In the genomic region with DNA sequence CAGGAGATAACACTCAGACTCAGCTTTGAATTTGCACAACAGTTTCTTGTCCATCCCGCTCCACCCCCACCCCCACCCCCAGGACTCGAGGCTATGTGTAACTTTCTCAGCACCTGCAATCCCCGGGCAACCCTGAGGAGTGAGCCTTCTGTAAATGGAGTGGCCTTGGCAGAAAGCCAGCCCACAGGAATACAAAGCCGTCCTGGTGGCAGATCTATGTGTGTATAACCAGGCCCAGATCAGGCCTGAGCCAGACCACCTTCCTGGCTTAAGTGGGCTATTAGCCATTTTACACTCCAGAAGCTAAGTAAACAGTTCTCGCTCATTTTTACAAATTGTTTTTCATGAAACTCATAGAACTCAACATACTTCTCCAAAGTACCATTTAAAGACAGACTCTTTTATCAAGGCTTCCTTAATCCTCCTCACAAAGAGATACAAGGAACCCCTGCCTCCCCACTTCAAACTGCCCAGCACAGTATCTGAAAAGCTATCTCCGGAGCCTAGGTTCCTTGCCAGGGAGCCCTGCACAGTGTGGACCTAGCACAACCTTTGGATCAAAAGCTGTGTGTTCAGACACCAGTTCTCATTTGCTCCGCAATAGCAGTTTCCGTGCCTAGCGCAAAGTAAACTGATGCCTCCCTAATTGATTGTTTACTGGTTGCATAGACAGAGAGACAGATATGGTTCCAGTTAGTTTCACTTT, we compare ENCODE assay signal across 8 mouse cellular contexts. TPM values are rescaled to one million over a fixed set of nuclear protein-coding genes. Genes with fewer than 3 reads are reported as not detected.
DNase-seq lines count a peak whose midpoint lies in the region; ATAC-seq and TF ChIP-seq lines count a peak whose summit lies in the region.

No protein-coding gene starts in this region.

- no peak for DNase-seq in layer of hippocampus, adult 2 months (ENCODE audit: low spot score in 2 of 2)
- no peak for DNase-seq in layer of hippocampus, adult 9-11 months
- peak; percentile 39 for DNase-seq in NIH3T3 (ENCODE audit: low read depth)
- peak; percentile 75 for DNase-seq in midbrain, embryonic 14.5 days
- DNase-seq in right cerebral cortex, postnatal 4 days = no peak

- peak overlapping the region; percentile 73 for H3K27ac ChIP-seq in layer of hippocampus, adult 2 months
- H3K27ac ChIP-seq in forebrain, embryonic 15.5 days (replicated peaks) = peak overlapping the region; percentile 27
- no peak overlapping the region for H3K27ac ChIP-seq in kidney, embryonic 16.5 days (ENCODE audit: low read length)
- 0 out of 2 replicates have a peak overlapping the region, but pooled peaks have one; percentile 14 for H3K27ac ChIP-seq in midbrain, embryonic 14.5 days (replicated peaks; ENCODE audit: low read depth, low read length)

- no peak overlapping the region; the same call in 1 of the 2 replicates for H3K4me3 ChIP-seq in layer of hippocampus, adult 2 months
- no peak overlapping the region for H3K4me3 ChIP-seq in forebrain, embryonic 15.5 days
- no peak overlapping the region for H3K4me3 ChIP-seq in kidney, embryonic 16.5 days (ENCODE audit: low read length)
- no peak overlapping the region for H3K4me3 ChIP-seq in midbrain, embryonic 14.5 days (replicated peaks; ENCODE audit: low read depth, low read length)

- H3K27me3 ChIP-seq in forebrain, embryonic 15.5 days = no peaks in the 10 kb centered on the region
- H3K27me3 ChIP-seq in kidney, embryonic 16.5 days (ENCODE audit: insufficient read depth, low read length) = no peaks in the 10 kb centered on the region
- H3K27me3 ChIP-seq in midbrain, embryonic 14.5 days (ENCODE audit: control insufficient read depth, insufficient read depth, low read length) = no peaks in the 10 kb centered on the region

- no peaks in the 10 kb centered on the region for H3K9me3 ChIP-seq in forebrain, embryonic 15.5 days
- no peaks in the 10 kb centered on the region for H3K9me3 ChIP-seq in kidney, embryonic 16.5 days (ENCODE audit: low read length)
- H3K9me3 ChIP-seq in midbrain, embryonic 14.5 days (ENCODE audit: control insufficient read depth, low read length) = no peaks in the 10 kb centered on the region

- H3K9ac ChIP-seq in forebrain, embryonic 15.5 days (replicated peaks) = no peak overlapping the region
- H3K9ac ChIP-seq in kidney, embryonic 16.5 days (replicated peaks; ENCODE audit: low read length) = no peak overlapping the region
- H3K9ac ChIP-seq in midbrain, embryonic 14.5 days (replicated peaks; ENCODE audit: low read length) = no peak overlapping the region

- peaks cover 16% of the 10 kb centered on the region for H3K4me1 ChIP-seq in forebrain, embryonic 15.5 days
- H3K4me1 ChIP-seq in kidney, embryonic 16.5 days (ENCODE audit: insufficient read depth, low read length) = peaks cover 23% of the 10 kb centered on the region
- peaks cover 4% of the 10 kb centered on the region; the same call in 1 of the 2 replicates for H3K4me1 ChIP-seq in midbrain, embryonic 14.5 days (ENCODE audit: control insufficient read depth, insufficient read depth, low read length)

- H3K36me3 ChIP-seq in forebrain, embryonic 15.5 days = no peaks in the 10 kb centered on the region
- H3K36me3 ChIP-seq in kidney, embryonic 16.5 days (ENCODE audit: insufficient read depth, low read length) = peaks cover 9% of the 10 kb centered on the region; the same call in 1 of the 2 replicates
- no peaks in the 10 kb centered on the region for H3K36me3 ChIP-seq in midbrain, embryonic 14.5 days (ENCODE audit: control insufficient read depth, insufficient read depth, low read length)

- ATAC-seq in forebrain, embryonic 15.5 days (replicated peaks) = peak; percentile 57; the same call in 1 of the 2 replicates
- peak; percentile 69; the same call in 1 of the 2 replicates for ATAC-seq in kidney, embryonic 16.5 days (ENCODE audit: low FRiP score, low TSS enrichment)
- no peak; the same call in 1 of the 2 replicates for ATAC-seq in midbrain, embryonic 14.5 days (ENCODE audit: low FRiP score, low TSS enrichment)
- ATAC-seq in activated CD4-positive, CD25-positive, alpha-beta regulatory T cell, adult 4 months = no peak

- H3K4me2 ChIP-seq in forebrain, embryonic 15.5 days (replicated peaks) = no peak overlapping the region
- no peak overlapping the region for H3K4me2 ChIP-seq in kidney, embryonic 16.5 days (replicated peaks; ENCODE audit: low read depth, low read length)
- no peak overlapping the region for H3K4me2 ChIP-seq in midbrain, embryonic 14.5 days (ENCODE audit: low read length)

- no peak for TF ChIP-seq CTCF in layer of hippocampus, adult 2 months (conservative IDR thresholded peaks at IDR 0.05)

- 28% methylated on average over 9 of the region's 9 CpGs for WGBS in forebrain, embryonic 15.5 days
- WGBS in kidney, embryonic 16.5 days = 48% methylated on average over 9 of the region's 9 CpGs
- WGBS in midbrain, embryonic 14.5 days = 49% methylated on average over 9 of the region's 9 CpGs

RNA-seq across cellular contexts. Expression of gene Pml, which starts 7.7 kb away (rescaled TPM):
- total RNA-seq in layer of hippocampus, adult 2 months (2021) = 10 to 100 TPM; 11.9 to 14.2 TPM
- 7.5 and 8.8 TPM in 2 replicates for polyA plus RNA-seq in forebrain, embryonic 15.5 days (2015; fragmentation: Nextera tagmentation; extraction: Ambion mirVana)
- 26.7 TPM in 2 replicates for polyA plus RNA-seq in kidney, embryonic 16.5 days (2015; fragmentation: Nextera tagmentation; extraction: Ambion mirVana)
- 3.8 and 3.9 TPM in 2 replicates for polyA plus RNA-seq in midbrain, embryonic 14.5 days (2014; fragmentation: Nextera tagmentation; extraction: Ambion mirVana)
- 10 to 100 TPM; 33.7 to 49.3 TPM for polyA plus RNA-seq in activated CD4-positive, CD25-positive, alpha-beta regulatory T cell, adult 4 months (2017; shearing (Covaris generic))

RNA-seq across cellular contexts. Expression of gene Stoml1, which starts 11.0 kb away (rescaled TPM):
- 10 to 100 TPM; 78.6 to 78.7 TPM for total RNA-seq in layer of hippocampus, adult 2 months (2021)
- polyA plus RNA-seq in forebrain, embryonic 15.5 days (2015; fragmentation: Nextera tagmentation; extraction: Ambion mirVana) = 107 and 109 TPM in 2 replicates
- polyA plus RNA-seq in kidney, embryonic 16.5 days (2015; fragmentation: Nextera tagmentation; extraction: Ambion mirVana) = 33.8 and 35.8 TPM in 2 replicates
- 96.4 and 115 TPM in 2 replicates for polyA plus RNA-seq in midbrain, embryonic 14.5 days (2014; fragmentation: Nextera tagmentation; extraction: Ambion mirVana)
- polyA plus RNA-seq in activated CD4-positive, CD25-positive, alpha-beta regulatory T cell, adult 4 months (2017; shearing (Covaris generic)) = 10 to 100 TPM; 21.1 to 23.9 TPM

RNA-seq across cellular contexts. Expression of gene Islr2, which starts 37.8 kb away (rescaled TPM):
- total RNA-seq in layer of hippocampus, adult 2 months (2021) = 100 to 1,000 TPM; 134 to 136 TPM
- 83.3 and 83.4 TPM in 2 replicates for polyA plus RNA-seq in forebrain, embryonic 15.5 days (2015; fragmentation: Nextera tagmentation; extraction: Ambion mirVana)
- 0.17 and 0.23 TPM in 2 replicates for polyA plus RNA-seq in kidney, embryonic 16.5 days (2015; fragmentation: Nextera tagmentation; extraction: Ambion mirVana)
- 51.6 and 96.9 TPM in 2 replicates for polyA plus RNA-seq in midbrain, embryonic 14.5 days (2014; fragmentation: Nextera tagmentation; extraction: Ambion mirVana)
- not detected for polyA plus RNA-seq in activated CD4-positive, CD25-positive, alpha-beta regulatory T cell, adult 4 months (2017; shearing (Covaris generic))

RNA-seq across cellular contexts. Expression of gene Islr, which starts 37.8 kb away (rescaled TPM):
- 10 to 100 TPM; 12.8 to 14.2 TPM for total RNA-seq in layer of hippocampus, adult 2 months (2021)
- 15.1 and 16.9 TPM in 2 replicates for polyA plus RNA-seq in forebrain, embryonic 15.5 days (2015; fragmentation: Nextera tagmentation; extraction: Ambion mirVana)
- 94.8 and 96.1 TPM in 2 replicates for polyA plus RNA-seq in kidney, embryonic 16.5 days (2015; fragmentation: Nextera tagmentation; extraction: Ambion mirVana)
- polyA plus RNA-seq in midbrain, embryonic 14.5 days (2014; fragmentation: Nextera tagmentation; extraction: Ambion mirVana) = 2.4 and 16.6 TPM in 2 replicates
- under 1 TPM in 1 of 2 experiments, not detected in 1; 0.32 TPM for polyA plus RNA-seq in activated CD4-positive, CD25-positive, alpha-beta regulatory T cell, adult 4 months (2017; shearing (Covaris generic))

Comparison
In these comparisons a context has a peak if more than half of its experiments do, and no peak if none do; other contexts are left out.
1. DNase-seq: peak in NIH3T3 (single experiment) and midbrain, embryonic 14.5 days (single experiment); none in layer of hippocampus, adult 2 months (0 of 2), layer of hippocampus, adult 9-11 months (single experiment) and right cerebral cortex, postnatal 4 days (single experiment).
2. ATAC-seq: peak in forebrain, embryonic 15.5 days (single experiment) and kidney, embryonic 16.5 days (single experiment); none in midbrain, embryonic 14.5 days (single experiment) and activated CD4-positive, CD25-positive, alpha-beta regulatory T cell, adult 4 months (single experiment).
3. RNA of gene Islr2, which starts 37.8 kb away (polyA plus RNA-seq): 83.3 to 83.4 TPM in forebrain, embryonic 15.5 days and 51.6 to 96.9 TPM in midbrain, embryonic 14.5 days; 0.17 to 0.23 TPM in kidney, embryonic 16.5 days and not detected in activated CD4-positive, CD25-positive, alpha-beta regulatory T cell, adult 4 months; every median in the first group is over 10 times any median in the second.